Mouse (Mus musculus) ES-E14 (cell line): ENCODE data around the gene Pofut1. TPM values are rescaled to one million over a fixed set of nuclear protein-coding genes. Genes with fewer than 3 reads are reported as not detected.
A peak's percentile ranks its signal among the peaks of the same experiment; 100 is the strongest.

ENCODE experiments used
- DNase-seq: peaks from one replicate; pipeline ENCODE4 v3.0.0-alpha.2; 2013; ENCODE audit warnings: low read depth, low spot score
- H3K27ac ChIP-seq: 2 replicates; pipeline ENCODE4 v1.5.1; 2012; ENCODE audit warnings: low read depth, mild to moderate bottlenecking, low read length, moderate library complexity, mixed read lengths; ENCODE audit not compliant: poor library complexity, insufficient read depth, severe bottlenecking
- H3K36me3 ChIP-seq: 2 replicates; pipeline ENCODE4 v1.6.1; 2012; ENCODE audit warnings: mild to moderate bottlenecking, low read length, moderate library complexity, mixed read lengths; ENCODE audit not compliant: control insufficient read depth, poor library complexity, insufficient read depth, severe bottlenecking
- H3K4me1 ChIP-seq, 2 experiments: fragments of 150-350 bp in 1 of 2; sonication (generic) in 1 of 2; 2 replicates each; pipeline ENCODE4 v1.6.1; 2012; ENCODE audit warnings: low read length in 2 of 2, mild to moderate bottlenecking in 1 of 2, mixed read lengths in 1 of 2; ENCODE audit not compliant: control insufficient read depth in 2 of 2, insufficient read depth in 2 of 2, poor library complexity in 1 of 2
- H3K4me3 ChIP-seq, 2 experiments: fragments of 150-350 bp in 1 of 2; sonication (generic) in 1 of 2; 2 replicates each; pipeline ENCODE4 v1.5.1; 2012; ENCODE audit warnings: low read length in 2 of 2, low read depth in 1 of 2, mild to moderate bottlenecking in 1 of 2, mixed read lengths in 1 of 2; ENCODE audit not compliant: insufficient read depth in 1 of 2, poor library complexity in 1 of 2, severe bottlenecking in 1 of 2
- H3K9ac ChIP-seq: 2 replicates; pipeline ENCODE4 v1.6.1; 2012; ENCODE audit warnings: low read depth, mild to moderate bottlenecking, low read length, mixed read lengths; ENCODE audit not compliant: poor library complexity, insufficient read depth, severe bottlenecking
- H3K9me3 ChIP-seq: fragments of 150-350 bp; sonication (generic); 2 replicates; pipeline ENCODE4 v1.6.1; 2012; ENCODE audit warnings: low read depth, mild to moderate bottlenecking, low read length; ENCODE audit not compliant: control insufficient read depth, insufficient read depth
- CHD2 ChIP-seq: IDR thresholded peaks from 2 replicates; pipeline ENCODE4 v1.6.1; 2014; ENCODE audit warnings: mild to moderate bottlenecking, low read depth, low read length, inconsistent platforms
- HCFC1 ChIP-seq: IDR thresholded peaks from 2 replicates; pipeline ENCODE4 v1.6.1; 2012; ENCODE audit warnings: low read length, inconsistent platforms, borderline replicate concordance; ENCODE audit not compliant: insufficient read depth
- MAFK ChIP-seq: IDR thresholded peaks from 2 replicates; pipeline ENCODE4 v1.6.1; 2014; ENCODE audit warnings: mild to moderate bottlenecking, low read depth, low read length, inconsistent platforms; ENCODE audit not compliant: insufficient read depth
- ZC3H11A ChIP-seq: IDR thresholded peaks from 2 replicates; pipeline ENCODE4 v1.6.1; 2012; ENCODE audit warnings: low read depth, mild to moderate bottlenecking, inconsistent platforms, low read length, borderline replicate concordance
- ZNF384 ChIP-seq: IDR thresholded peaks from 2 replicates; pipeline ENCODE4 v1.6.1; 2012; ENCODE audit warnings: low read depth, low read length, inconsistent platforms
- in situ Hi-C, 2 experiments: fragments of 600-800 bp; cut with MboI; formaldehyde crosslinking; loops; one replicate each; pipeline ENCODE4 v1.15.1; 2025; ENCODE audit warnings: low sequenced_read_pairs in 2 of 2, inconsistent platforms in 1 of 2; ENCODE audit not compliant: unreplicated experiment in 2 of 2
- total RNA-seq: library from RNA; depleted of rRNA; stranded (reverse); fragments of 300-350 nt; gene quantifications from 2 replicates; pipeline ENCODE4 v1.2.3, GENCODE M21; 2012; rRNA removed

Pofut1 gene
- total RNA-seq, result 29.2 and 37.8 TPM in 2 replicates

DNA sequence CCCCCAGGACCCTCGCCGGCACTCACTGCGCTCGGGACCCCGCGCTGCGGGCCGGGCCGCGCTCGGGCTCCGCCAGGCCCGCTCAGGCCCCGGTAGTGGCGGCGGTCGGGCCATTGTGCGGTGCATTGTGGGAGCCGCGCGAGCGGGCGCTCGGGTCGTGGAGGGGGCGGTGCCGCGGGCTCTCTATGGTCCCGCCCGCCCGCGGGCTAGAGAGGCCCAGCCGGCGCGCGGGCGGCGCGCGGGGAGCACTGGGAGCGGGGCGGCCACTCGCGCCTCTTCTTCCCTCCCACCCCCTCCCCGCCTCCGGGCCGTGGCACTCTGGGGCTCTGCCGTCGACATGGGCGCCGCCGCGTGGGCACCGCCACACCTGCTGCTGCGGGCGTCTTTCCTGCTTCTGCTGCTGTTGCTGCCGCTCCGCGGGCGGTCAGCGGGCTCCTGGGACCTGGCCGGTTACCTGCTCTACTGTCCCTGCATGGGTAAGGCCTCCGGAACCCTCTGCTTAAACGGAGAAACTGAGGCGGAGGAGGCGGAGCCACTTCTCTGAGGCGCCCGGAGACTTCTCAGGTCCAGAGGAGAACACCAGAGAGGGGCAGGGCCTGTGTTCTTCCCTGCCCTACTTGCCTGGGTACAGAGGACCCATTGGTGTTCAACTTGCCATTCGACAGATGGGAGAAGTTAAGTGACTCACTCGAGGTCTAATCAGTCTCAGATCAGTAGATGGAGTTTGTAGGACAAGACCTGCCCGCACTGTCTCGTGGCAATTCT, at the start of gene Pofut1, which contains the start of gene Plagl2:
Gene Pofut1 (plus strand): TSS at position 284 of the 765 bp plus-strand sequence.
Gene Plagl2 (minus strand): TSS at position 177 of the 765 bp plus-strand sequence.
- Histone ChIP-seq H3K36me3 (no peaks in the 10 kb centered on the region; the same call in 1 of the 2 replicates), H3K4me3 (peak within 1 kb of the TSS; percentile 82 to 99), H3K9ac (peak within 1 kb of the TSS; percentile 85), H3K9me3 (no peaks in the 10 kb centered on the region), H3K4me1 (peaks cover 0 to 2% of the 10 kb centered on the region in 2 experiments; a peak in 2 of 4 replicates), H3K27ac (peak within 1 kb of the TSS; percentile 6; the same call in 1 of the 2 replicates)
- no peak for TF ChIP-seq MAFK
- 0 out of 2 replicates have a peak, but pooled peaks have one; percentile 15 for TF ChIP-seq HCFC1
- TF ChIP-seq ZNF384, result no peak
- no peak for TF ChIP-seq CHD2
- TF ChIP-seq ZC3H11A, result no peak
- in situ Hi-C loops, result no loop called here
- peak; percentile 68 for DNase-seq

DNA sequence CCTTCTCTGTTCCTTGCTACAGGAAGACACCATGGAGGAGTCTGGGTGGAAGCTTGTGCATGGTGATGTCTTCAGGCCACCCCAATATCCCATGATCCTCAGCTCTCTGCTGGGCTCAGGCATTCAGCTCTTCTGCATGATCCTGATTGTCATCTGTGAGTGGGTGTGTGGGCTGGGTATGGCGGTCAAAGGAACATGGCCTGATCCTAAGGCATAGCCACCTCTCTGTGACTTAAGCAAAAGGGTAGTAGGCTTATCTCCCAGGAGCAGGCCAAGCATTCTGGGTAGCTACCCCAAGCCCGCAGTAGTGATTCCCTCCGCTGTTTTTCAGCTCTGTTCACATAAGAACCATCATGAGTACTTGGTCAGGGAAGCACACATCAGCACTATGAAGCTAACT, 47.1 kb upstream of the Pofut1 start:
- no peaks in the 10 kb centered on the region for H3K9me3 ChIP-seq
- no peak overlapping the region for H3K9ac ChIP-seq
- no peak overlapping the region for H3K27ac ChIP-seq
- in situ Hi-C loops, result no loop called here
- no peak overlapping the region for H3K4me3 ChIP-seq
- DNase-seq, result no peak
- peaks cover 56% of the 10 kb centered on the region for H3K36me3 ChIP-seq
- TF ChIP-seq ZNF384 (no peak), CHD2 (no peak), MAFK (no peak), HCFC1 (no peak), ZC3H11A (no peak)
- H3K4me1 ChIP-seq, result no peaks in the 10 kb centered on the region

DNA sequence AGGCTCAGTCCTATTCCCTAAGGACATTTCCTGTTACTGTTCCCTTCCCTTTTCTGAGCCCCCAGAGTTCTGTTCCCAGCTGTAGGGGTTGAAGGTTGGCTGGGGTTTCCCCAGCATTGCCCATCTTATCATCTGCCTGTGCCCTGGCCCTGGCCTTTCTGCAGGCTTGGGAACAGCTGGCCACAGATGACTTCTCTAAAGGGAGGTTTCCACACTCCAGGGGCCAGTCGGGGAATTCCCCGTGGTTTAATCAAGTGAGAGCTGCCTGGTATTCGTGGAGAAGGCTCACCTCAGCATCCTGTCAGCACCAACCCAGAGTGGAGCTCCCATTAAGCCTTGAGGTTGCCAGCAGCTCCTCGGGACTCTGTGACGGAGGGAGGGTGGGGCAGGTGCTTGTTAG, 42.8 kb upstream of the Pofut1 start:
- Histone ChIP-seq H3K4me1 (peaks cover 0 to 4% of the 10 kb centered on the region in 2 experiments; a peak in 1 of 4 replicates), H3K9me3 (no peaks in the 10 kb centered on the region), H3K27ac (no peak overlapping the region), H3K36me3 (peaks cover 49% of the 10 kb centered on the region), H3K9ac (no peak overlapping the region), H3K4me3 (no peak overlapping the region)
- in situ Hi-C loops, result no loop called here
- TF ChIP-seq HCFC1 (no peak), CHD2 (no peak), ZC3H11A (no peak), MAFK (no peak), ZNF384 (no peak)
- no peak for DNase-seq

DNA sequence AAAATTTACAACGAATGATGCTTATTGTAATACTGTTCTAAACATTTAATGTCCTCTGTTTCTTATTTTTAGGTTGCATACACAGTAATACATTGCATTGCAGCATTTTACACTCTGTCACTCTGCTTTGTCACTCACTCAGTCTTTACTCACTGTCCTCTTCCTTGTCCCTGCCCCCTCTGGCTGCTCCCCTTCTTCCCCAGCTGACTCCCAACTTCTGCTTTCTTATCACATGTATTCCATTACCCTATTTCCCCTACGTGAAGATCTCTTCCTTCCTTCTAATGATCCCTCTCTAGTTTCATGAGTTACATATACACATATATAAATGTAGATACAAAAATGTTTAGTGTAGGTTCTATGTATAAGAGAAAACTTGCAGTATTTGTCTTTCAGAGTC, 42.2 kb upstream of the Pofut1 start:
- Histone ChIP-seq H3K9ac (no peak overlapping the region), H3K4me1 (peaks cover 0 to 9% of the 10 kb centered on the region in 2 experiments; a peak in 2 of 4 replicates), H3K4me3 (no peak overlapping the region), H3K9me3 (no peaks in the 10 kb centered on the region), H3K36me3 (peaks cover 52% of the 10 kb centered on the region), H3K27ac (no peak overlapping the region)
- TF ChIP-seq CHD2, result no peak
- TF ChIP-seq ZC3H11A, result no peak
- no peak for TF ChIP-seq MAFK
- no peak for TF ChIP-seq HCFC1
- TF ChIP-seq ZNF384, result no peak
- in situ Hi-C loops, result no loop called here
- DNase-seq, result no peak
